Mouse (Mus musculus) left cerebral cortex, adult 8-10 months (tissue): ENCODE measurements around the gene Olfr911-ps1. TPM values are rescaled to one million over a fixed set of nuclear protein-coding genes. Genes with fewer than 3 reads are reported as not detected.

Source experiments
- DNase-seq, 2 experiments: peaks; one replicate each; pipeline ENCODE4 v3.0.0; 2022; ENCODE audit warnings: low spot score in 2 of 2
- total RNA-seq, 4 experiments: library from RNA; stranded (reverse); gene quantifications; 2 replicates each; pipeline ENCODE4 v1.2.4; 2022

Gene Olfr911-ps1
- not detected for total RNA-seq

DNA sequence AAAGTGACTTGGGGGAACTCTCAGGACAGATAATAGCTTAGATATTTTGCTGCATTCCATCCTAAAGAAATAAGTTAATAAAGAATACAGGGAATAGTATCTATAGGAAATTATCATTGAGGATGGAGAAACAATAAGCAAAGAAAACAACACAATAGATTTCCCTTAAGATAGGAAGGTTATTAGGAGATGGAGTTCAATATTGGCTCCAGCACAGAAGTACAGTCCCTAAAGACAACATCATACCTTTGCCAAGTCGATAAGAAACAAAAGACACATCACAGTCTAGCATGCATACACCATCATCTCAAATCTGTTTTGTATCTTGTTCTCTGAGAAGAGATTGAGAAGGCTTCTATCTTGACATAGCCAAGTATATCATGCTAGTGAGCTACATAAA is at the start of gene Olfr911-ps1:
Gene Olfr911-ps1, plus strand, starts transcription at position 301 of the 400 bp plus-strand sequence.
- no peak for DNase-seq

DNA sequence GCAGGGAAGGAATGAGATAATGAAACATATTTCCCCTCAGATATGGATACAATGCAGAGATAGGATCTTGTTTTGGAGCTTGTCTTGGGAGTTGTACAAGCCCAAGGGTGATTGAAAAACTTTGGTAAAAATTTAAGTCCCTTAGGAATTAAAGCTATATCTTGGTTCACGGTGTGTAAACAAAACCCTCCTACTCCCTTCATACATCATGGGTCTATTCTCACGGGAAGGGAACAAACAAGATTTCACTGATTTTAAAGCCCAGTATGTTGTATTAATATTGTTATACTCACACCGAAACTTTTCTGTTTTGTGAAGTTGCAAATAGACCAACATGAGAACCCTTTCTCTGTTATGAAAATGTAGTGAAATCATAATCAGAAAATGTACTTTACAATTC is 34.6 kb upstream of the Olfr911-ps1 start, which contains the start of gene Olfr906:
Gene Olfr906, plus strand, starts transcription at position 301 of the 400 bp plus-strand sequence.
- no peak for DNase-seq

DNA sequence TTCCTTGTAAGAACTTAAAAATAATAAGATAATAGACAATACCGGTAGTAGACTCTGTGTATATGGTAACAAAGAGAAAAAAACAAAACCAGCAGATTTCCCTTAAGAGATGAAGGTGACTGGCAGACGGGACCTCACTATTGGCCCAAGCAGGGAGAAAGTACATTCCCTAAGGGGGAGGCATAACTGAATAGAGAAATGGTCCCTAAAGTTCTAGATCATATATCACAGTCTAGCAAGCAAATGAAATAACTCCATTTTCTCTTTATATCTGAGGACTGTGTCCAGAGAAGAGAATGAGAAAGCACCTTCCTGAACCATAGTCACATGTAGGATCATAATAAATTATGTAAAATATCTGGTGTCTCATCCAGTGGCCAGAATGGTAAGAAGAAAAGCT is 25.9 kb upstream of the Olfr911-ps1 start, which contains the start of gene Olfr907:
Gene Olfr907, plus strand, starts transcription at position 301 of the 400 bp plus-strand sequence.
- no peak for DNase-seq

DNA sequence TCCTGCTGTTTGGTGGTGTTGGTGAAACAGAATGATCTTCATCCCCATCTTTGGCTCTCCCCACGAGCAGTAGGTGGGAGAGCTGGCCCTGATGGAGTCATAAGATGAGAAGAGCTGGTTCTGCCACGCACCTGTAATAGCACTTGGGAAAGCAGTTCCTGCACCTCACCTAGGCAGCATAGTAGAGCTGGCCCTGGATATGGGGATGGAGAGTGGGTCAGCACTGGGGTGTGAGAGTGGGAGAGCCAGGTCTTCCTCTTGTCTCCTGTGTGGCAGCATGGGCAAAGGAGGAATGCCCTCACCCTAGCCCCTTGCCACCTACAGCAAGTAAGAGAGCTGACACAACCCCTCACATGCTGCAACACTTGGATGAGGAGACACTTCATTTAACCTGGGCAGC is 9.0 kb upstream of the Olfr911-ps1 start:
- DNase-seq, result no peak

DNA sequence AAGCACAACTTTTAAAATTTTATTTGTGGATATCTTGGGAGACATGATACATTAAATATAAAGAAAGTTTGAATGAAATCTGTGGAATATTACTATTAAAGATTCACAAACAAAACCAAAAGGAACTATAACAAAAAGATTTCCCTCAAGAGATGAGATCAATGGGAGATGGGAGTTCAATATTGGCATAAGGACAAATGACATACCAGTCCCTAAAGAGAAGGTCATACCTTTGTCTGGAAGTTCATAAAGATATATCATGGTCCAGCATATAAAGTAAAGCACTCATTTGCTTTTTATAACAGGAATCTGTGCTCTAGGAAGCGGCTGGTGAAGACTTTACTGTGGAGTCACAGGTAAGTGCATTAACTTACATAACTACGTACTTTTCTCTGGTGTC is 16.2 kb downstream of the Olfr911-ps1 start, which contains the start of gene Olfr910:
Gene Olfr910, plus strand, starts transcription at position 301 of the 400 bp plus-strand sequence.
- no peak for DNase-seq

Other genes starting within 250 kb of the Olfr911-ps1 start
- gene Olfr896-ps1, start 230.5 kb upstream of the Olfr911-ps1 start, total RNA-seq, result not detected
- gene Olfr25, start 192.5 kb upstream of the Olfr911-ps1 start, total RNA-seq, result not detected
- not detected for gene Olfr898, start 173.2 kb upstream of the Olfr911-ps1 start, total RNA-seq
- gene Olfr250, start 154.7 kb upstream of the Olfr911-ps1 start, total RNA-seq, result not detected
- gene Olfr251, start 144.5 kb upstream of the Olfr911-ps1 start, total RNA-seq, result not detected
- gene Olfr147, start 119.9 kb upstream of the Olfr911-ps1 start, total RNA-seq, result not detected
- not detected for gene Olfr901, start 92.1 kb upstream of the Olfr911-ps1 start, total RNA-seq
- gene Olfr902, start 73.9 kb upstream of the Olfr911-ps1 start, total RNA-seq, result not detected
- gene Olfr904, start 58.4 kb upstream of the Olfr911-ps1 start, total RNA-seq, result not detected
- gene Olfr905, start 50.5 kb upstream of the Olfr911-ps1 start, total RNA-seq, result not detected
- gene Olfr906, start 34.5 kb upstream of the Olfr911-ps1 start, total RNA-seq, result not detected
- not detected for gene Olfr907, start 25.8 kb upstream of the Olfr911-ps1 start, total RNA-seq
- not detected for gene Olfr910, start 16.3 kb downstream of the Olfr911-ps1 start, total RNA-seq
- not detected for gene Olfr912, start 58.6 kb downstream of the Olfr911-ps1 start, total RNA-seq
- gene Olfr913, start 71.2 kb downstream of the Olfr911-ps1 start, total RNA-seq, result not detected
- not detected for gene Olfr914, start 83.5 kb downstream of the Olfr911-ps1 start, total RNA-seq
- not detected for gene Olfr916, start 138.3 kb downstream of the Olfr911-ps1 start, total RNA-seq
- not detected for gene Olfr917, start 144.3 kb downstream of the Olfr911-ps1 start, total RNA-seq
- gene Olfr918, start 153.0 kb downstream of the Olfr911-ps1 start, total RNA-seq, result not detected
- gene Olfr919, start 182.1 kb downstream of the Olfr911-ps1 start, total RNA-seq, result not detected
- gene Vwa5a, start 196.7 kb downstream of the Olfr911-ps1 start, total RNA-seq, result 10 to 100 TPM; 12.3 to 17.5 (median 16.3) TPM
- gene Olfr920, start 230.7 kb downstream of the Olfr911-ps1 start, total RNA-seq, result under 1 TPM; 0.07 to 0.17 (median 0.09) TPM